Mouse (Mus musculus) midbrain, postnatal 0 days (tissue): ENCODE results near the gene Hes7. TPM values are rescaled to one million over a fixed set of nuclear protein-coding genes. Genes with fewer than 3 reads are reported as not detected.

Experiments
- ATAC-seq: fragments of 200-750 bp; cut with Nextera tagmentation; 2 replicates; pipeline ENCODE4 v1.8.0; 2017; ENCODE audit warnings: moderate number of reproducible peaks, mild to moderate bottlenecking, moderate TSS enrichment, moderate library complexity; ENCODE audit not compliant: low FRiP score
- DNase-seq: peaks from one replicate; pipeline ENCODE4 v3.0.0-alpha.2; 2015; ENCODE audit warnings: low spot score
- H3K27ac ChIP-seq: fragments of 300-500 bp; sonication (generic); 2 replicates; pipeline ENCODE4 v1.5.1; 2014; ENCODE audit warnings: low read depth, mild to moderate bottlenecking, low read length, mixed read lengths
- H3K27me3 ChIP-seq: fragments of 300-500 bp; sonication (generic); 2 replicates; pipeline ENCODE4 v1.6.1; 2014; ENCODE audit warnings: low read length, control low read depth, mixed read lengths; ENCODE audit not compliant: insufficient read depth
- H3K36me3 ChIP-seq: fragments of 300-500 bp; sonication (generic); 2 replicates; pipeline ENCODE4 v1.6.1; 2014; ENCODE audit warnings: low read length, control low read depth, mixed read lengths; ENCODE audit not compliant: insufficient read depth
- H3K4me1 ChIP-seq: fragments of 300-500 bp; sonication (generic); 2 replicates; pipeline ENCODE4 v1.6.1; 2014; ENCODE audit warnings: mild to moderate bottlenecking, control low read depth, antibody characterized with exemption, low read length, mixed read lengths; ENCODE audit not compliant: insufficient read depth
- H3K4me2 ChIP-seq: fragments of 300-500 bp; sonication (generic); 2 replicates; pipeline ENCODE4 v1.6.1; 2014; ENCODE audit warnings: low read depth, mild to moderate bottlenecking, low read length, mixed read lengths; ENCODE audit not compliant: poor library complexity, severe bottlenecking
- H3K4me3 ChIP-seq: fragments of 300-500 bp; sonication (generic); 2 replicates; pipeline ENCODE4 v1.5.1; 2014; ENCODE audit warnings: low read depth, mild to moderate bottlenecking, low read length, moderate library complexity
- H3K9ac ChIP-seq: fragments of 300-500 bp; sonication (generic); replicated peaks from 2 replicates; pipeline ENCODE4 v1.6.1; 2014; ENCODE audit warnings: mild to moderate bottlenecking, low read length, moderate library complexity, mixed read lengths; ENCODE audit not compliant: poor library complexity, severe bottlenecking
- H3K9me3 ChIP-seq: fragments of 300-500 bp; sonication (generic); 2 replicates; pipeline ENCODE4 v1.6.1; 2016; ENCODE audit warnings: low read length, control low read depth
- CTCF ChIP-seq: IDR thresholded peaks from 2 replicates; pipeline ENCODE4 v1.5.1; 2016; ENCODE audit warnings: antibody characterized with exemption, mild to moderate bottlenecking
- whole genome bisulfite sequencing: fragments of 180-500 bp; shearing (Covaris S2); extraction: QIAGEN DNeasy Blood & Tissue Kit; methylation state at CpG from one replicate; pipeline ENCODE4 v1.1.7; 2014; 5-methylcytosine and 5-hydroxymethylcytosine counted together
- polyA plus RNA-seq: library from polyadenylated mRNA; unstranded; fragments of >200 nt; fragmentation: Nextera tagmentation; extraction: Ambion mirVana; gene quantifications from 2 replicates; pipeline ENCODE4 v1.2.1, GENCODE M21; 2015
- total RNA-seq: library from RNA; depleted of rRNA; stranded (reverse); fragments of >200 nt; gene quantifications from 2 replicates; pipeline ENCODE4 v1.2.3, GENCODE M21; 2014

The Hes7 gene
- total and polyA plus RNA-seq, 2 experiments from 2014 or later = 2.0 to 2.1 TPM

DNA sequence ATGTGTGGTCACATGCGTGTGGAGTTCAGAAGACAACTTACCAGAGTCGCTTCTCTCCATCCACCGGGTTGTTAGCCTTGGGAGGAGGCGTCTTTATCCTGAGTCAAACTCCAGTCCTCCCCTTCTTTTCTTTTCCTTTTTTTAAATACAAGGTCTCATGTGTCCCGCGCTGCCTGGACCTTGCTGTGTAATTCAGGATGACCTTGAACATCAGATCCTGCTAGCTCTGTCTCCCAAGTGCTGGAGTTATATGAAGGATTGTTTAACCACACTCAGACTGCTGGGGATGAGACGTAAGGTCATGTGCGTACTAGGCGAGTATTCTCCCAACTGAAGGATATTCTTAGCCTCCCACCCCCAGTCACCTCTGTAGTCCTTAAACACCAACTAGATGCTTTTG is 42.9 kb upstream of the Hes7 start:
- Histone ChIP-seq H3K9me3 (no peaks in the 10 kb centered on the region), H3K9ac (no peak overlapping the region), H3K27ac (no peak overlapping the region), H3K4me2 (no peak overlapping the region), H3K4me3 (no peak overlapping the region), H3K36me3 (no peaks in the 10 kb centered on the region), H3K4me1 (peaks cover under 1% of the 10 kb centered on the region; the same call in 1 of the 2 replicates), H3K27me3 (no peaks in the 10 kb centered on the region)
- no peak for DNase-seq
- 86% methylated on average over 9 of the region's 9 CpGs for WGBS
- ATAC-seq = no peak
- TF ChIP-seq CTCF = no peak

DNA sequence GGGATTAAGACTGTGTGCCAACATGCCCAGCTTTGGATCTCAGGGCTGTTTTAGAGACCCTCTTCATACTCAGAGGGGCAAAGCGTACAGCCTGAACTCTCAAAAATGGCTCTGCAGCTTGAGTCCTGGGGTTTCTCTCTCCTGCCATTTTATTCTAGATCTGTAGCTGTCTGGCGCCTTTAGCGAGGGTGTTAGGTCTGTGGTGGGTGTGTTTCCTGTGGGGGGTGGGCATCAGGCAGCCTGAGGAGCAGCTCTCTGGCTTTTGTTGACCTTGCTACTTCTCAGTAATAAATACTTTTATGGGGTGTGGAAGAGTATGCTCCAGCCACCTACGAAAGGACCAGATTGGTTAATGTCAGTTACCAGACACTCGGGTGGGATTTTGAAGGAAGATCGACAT is 42.2 kb upstream of the Hes7 start:
- no peaks in the 10 kb centered on the region for H3K27me3 ChIP-seq
- no peak overlapping the region for H3K27ac ChIP-seq
- DNase-seq (no peak), ATAC-seq (no peak)
- TF ChIP-seq CTCF = no peak
- H3K9ac ChIP-seq = no peak overlapping the region
- H3K4me3 ChIP-seq = no peak overlapping the region
- 86% methylated on average over 6 of the region's 6 CpGs for WGBS
- no peaks in the 10 kb centered on the region for H3K4me1 ChIP-seq
- no peaks in the 10 kb centered on the region for H3K9me3 ChIP-seq
- H3K36me3 ChIP-seq = no peaks in the 10 kb centered on the region
- no peak overlapping the region for H3K4me2 ChIP-seq

DNA sequence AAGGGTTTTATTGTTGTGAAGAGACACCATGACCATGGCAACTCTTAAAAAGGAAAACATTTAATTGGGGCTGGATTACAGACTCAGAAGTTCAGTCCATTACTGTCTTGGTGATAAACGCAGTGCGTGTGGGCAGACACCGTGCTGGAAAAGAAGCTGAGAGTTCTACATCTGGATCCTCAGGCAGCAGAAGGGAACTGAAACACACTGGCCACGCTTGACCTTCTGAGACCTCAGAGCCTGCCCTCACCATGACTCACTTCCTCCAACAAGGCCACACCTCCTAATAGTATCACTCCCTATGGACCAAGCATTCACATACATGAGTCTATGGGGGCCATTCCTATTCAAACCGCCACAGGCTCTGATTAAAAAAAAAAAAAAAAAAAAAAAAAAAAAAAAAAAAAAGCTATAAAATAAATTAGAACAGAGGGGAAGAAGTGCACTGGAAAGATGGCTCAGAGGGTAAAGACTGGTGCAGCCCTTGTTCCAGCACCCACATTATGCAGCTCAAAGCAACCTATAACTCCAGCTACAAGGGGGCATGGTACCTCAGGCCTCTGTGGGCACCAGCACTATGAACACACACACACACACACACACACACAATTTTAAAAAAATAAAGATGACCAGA is 41.3 kb upstream of the Hes7 start:
- no peak overlapping the region for H3K27ac ChIP-seq
- 76% methylated on average over 5 of the region's 5 CpGs for WGBS

DNA sequence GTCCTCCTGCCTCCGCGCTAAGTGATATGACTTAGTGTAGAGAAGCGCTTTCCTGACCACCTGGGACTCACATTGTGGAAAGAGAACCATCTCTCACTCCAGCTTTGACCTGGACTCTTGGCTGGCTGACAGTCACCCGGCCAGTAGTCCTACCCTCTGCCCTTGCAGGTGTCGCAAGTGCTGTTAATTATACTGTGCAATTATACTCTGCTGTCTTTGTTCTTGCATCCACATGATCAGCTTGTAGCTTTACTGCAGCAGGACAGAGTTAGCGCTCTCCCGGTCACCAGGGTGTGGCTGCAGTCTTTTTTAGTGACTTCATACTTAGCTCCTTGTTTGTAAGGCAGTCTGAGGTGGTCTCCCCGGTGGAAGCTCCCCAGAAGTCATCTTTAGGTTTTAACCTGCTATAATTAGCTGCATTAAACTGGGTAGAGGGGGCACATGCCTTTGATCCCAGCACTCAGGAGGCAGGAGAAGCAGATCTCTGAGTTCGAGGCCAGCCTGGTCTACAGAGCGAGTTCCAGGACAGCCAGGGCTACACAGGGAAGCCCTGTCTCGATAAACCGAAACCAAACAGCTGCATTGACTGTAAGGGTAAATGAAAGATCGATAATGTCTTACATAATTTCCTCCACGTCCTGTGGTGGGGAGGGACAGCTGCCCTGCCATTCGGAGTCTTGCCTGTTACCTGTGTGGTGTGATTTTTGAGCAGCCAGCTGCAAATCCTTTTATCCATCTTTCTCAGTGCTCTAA is 39.9 kb upstream of the Hes7 start:
- Histone ChIP-seq H3K9ac (no peak overlapping the region), H3K27me3 (no peaks in the 10 kb centered on the region), H3K9me3 (no peaks in the 10 kb centered on the region), H3K27ac (no peak overlapping the region), H3K4me1 (no peaks in the 10 kb centered on the region), H3K36me3 (no peaks in the 10 kb centered on the region), H3K4me3 (no peak overlapping the region), H3K4me2 (no peak overlapping the region)
- 90% methylated on average over 15 of the region's 15 CpGs for WGBS
- DNase-seq (no peak), ATAC-seq (no peak)
- TF ChIP-seq CTCF = no peak

More for the DNA sequence above, 41.3 kb upstream of the Hes7 start:
- H3K4me3 ChIP-seq = no peak overlapping the region
- no peaks in the 10 kb centered on the region for H3K9me3 ChIP-seq
- H3K4me1 ChIP-seq = no peaks in the 10 kb centered on the region
- H3K4me2 ChIP-seq = no peak overlapping the region
- no peaks in the 10 kb centered on the region for H3K27me3 ChIP-seq
- H3K36me3 ChIP-seq = no peaks in the 10 kb centered on the region
- ATAC-seq = no peak
- no peak for DNase-seq
- H3K9ac ChIP-seq = no peak overlapping the region
- TF ChIP-seq CTCF = no peak

DNA sequence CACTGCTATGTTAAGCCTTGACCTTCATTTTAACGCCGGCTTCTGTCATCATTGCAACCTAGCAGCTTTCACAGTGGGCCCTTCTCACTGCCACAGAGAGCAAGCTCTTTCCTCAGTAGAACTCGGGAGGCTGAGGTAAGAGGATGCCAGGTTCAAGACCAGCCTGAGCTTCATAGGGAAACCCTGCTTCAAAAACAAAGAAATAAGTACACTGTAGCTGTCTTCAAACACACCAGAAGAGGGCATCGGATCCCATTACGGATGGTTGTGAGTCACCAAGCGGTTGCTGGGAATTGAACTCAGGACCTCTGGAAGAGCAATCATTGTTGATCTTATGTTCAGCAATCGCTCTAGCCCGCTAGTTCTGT is 39.4 kb upstream of the Hes7 start:
- no peak overlapping the region for H3K9ac ChIP-seq
- DNase-seq (no peak), ATAC-seq (no peak)
- H3K36me3 ChIP-seq = no peaks in the 10 kb centered on the region
- H3K4me1 ChIP-seq = no peaks in the 10 kb centered on the region
- H3K4me2 ChIP-seq = no peak overlapping the region
- no peaks in the 10 kb centered on the region for H3K27me3 ChIP-seq
- H3K27ac ChIP-seq = no peak overlapping the region
- no peak overlapping the region for H3K4me3 ChIP-seq
- no peak for TF ChIP-seq CTCF
- 84% methylated on average over 8 of the region's 8 CpGs for WGBS
- no peaks in the 10 kb centered on the region for H3K9me3 ChIP-seq

DNA sequence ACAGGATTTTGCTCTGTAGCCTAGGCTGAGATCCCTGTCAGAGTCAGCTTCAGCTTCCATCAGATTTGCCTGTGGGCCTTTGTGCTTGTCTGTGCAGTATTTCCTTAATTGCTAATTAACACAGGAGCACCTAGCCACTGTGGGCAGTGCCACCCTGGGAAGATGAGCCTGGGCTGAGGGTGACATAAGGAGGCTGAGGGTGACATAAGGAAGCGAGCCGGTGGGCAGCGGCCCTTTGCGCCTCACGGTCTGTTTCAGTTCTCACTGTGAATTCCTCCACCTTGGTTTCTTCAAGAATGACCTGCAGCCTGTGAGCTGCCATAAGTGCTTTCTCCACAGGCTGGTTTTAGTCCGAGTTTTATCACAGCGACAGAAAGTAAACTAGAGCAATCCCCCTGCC is 38.6 kb upstream of the Hes7 start:
- no peaks in the 10 kb centered on the region for H3K4me1 ChIP-seq
- H3K27me3 ChIP-seq = no peaks in the 10 kb centered on the region
- H3K9me3 ChIP-seq = no peaks in the 10 kb centered on the region
- no peaks in the 10 kb centered on the region for H3K36me3 ChIP-seq
- ATAC-seq (no peak), DNase-seq (no peak)
- H3K4me2 ChIP-seq = no peak overlapping the region
- WGBS = 88% methylated on average over 7 of the region's 7 CpGs
- H3K9ac ChIP-seq = no peak overlapping the region
- no peak overlapping the region for H3K27ac ChIP-seq
- no peak overlapping the region for H3K4me3 ChIP-seq
- TF ChIP-seq CTCF = no peak
